Mouse (Mus musculus) testis, postnatal 10 days (tissue): ENCODE measurements around the gene Psme2b.
"Not testable (repeated sequence)": the region's sequence is repeated elsewhere in the genome, so short reads cannot be mapped to it uniquely, and the experiment has no call there.

Experiments used
- DNase-seq: peaks from one replicate; pipeline ENCODE4 v3.0.0; 2021; ENCODE audit warnings: low spot score

Gene Psme2b

GRCm38 (mm10) chr11:48946090-48946489 lies at the start of gene Psme2b:
Psme2b (minus strand) TSS chr11:48946190.
- not testable (repeated sequence) for DNase-seq

- not testable (repeated sequence) for DNase-seq
These were observed 48.0 kb upstream of the Psme2b start, which contains the start of gene Tgtp1 for GRCm38 (mm10) chr11:48994018-48994417. Tgtp1 (minus strand) TSS chr11:48994172.

- DNase-seq: not testable (repeated sequence)
These were observed 47.3 kb upstream of the Psme2b start for GRCm38 (mm10) chr11:48993296-48993695.

GRCm38 (mm10) chr11:48991740-48992520 lies 45.9 kb upstream of the Psme2b start, which contains the start of gene Gm12185:
Gm12185 (minus strand) TSS chr11:48992226.
- DNase-seq: not testable (repeated sequence)

GRCm38 (mm10) chr11:48989981-48990380 lies 44.0 kb upstream of the Psme2b start:
- not testable (repeated sequence) for DNase-seq

GRCm38 (mm10) chr11:48988219-48988618 lies 42.2 kb upstream of the Psme2b start:
- not testable (repeated sequence) for DNase-seq

GRCm38 (mm10) chr11:48982848-48983247 lies 36.9 kb upstream of the Psme2b start:
- not testable (repeated sequence) for DNase-seq

GRCm38 (mm10) chr11:48980052-48980451 lies 34.1 kb upstream of the Psme2b start:
- DNase-seq: not testable (repeated sequence)

- DNase-seq: not testable (repeated sequence)
These were observed 33.3 kb upstream of the Psme2b start, which contains the start of gene 9930111J21Rik1 for GRCm38 (mm10) chr11:48979251-48979650. 9930111J21Rik1 (minus strand) TSS chr11:48979398.

GRCm38 (mm10) chr11:48978240-48978939 lies 32.4 kb upstream of the Psme2b start, which contains the start of gene Olfr56:
Olfr56 (plus strand) TSS chr11:48978889.
- DNase-seq: not testable (repeated sequence)

GRCm38 (mm10) chr11:48974686-48975085 lies 28.7 kb upstream of the Psme2b start:
- DNase-seq: not testable (repeated sequence)

- not testable (repeated sequence) for DNase-seq
These were observed 6.7 kb downstream of the Psme2b start for GRCm38 (mm10) chr11:48939286-48939685.

GRCm38 (mm10) chr11:48935291-48935690 lies 10.7 kb downstream of the Psme2b start:
- not testable (repeated sequence) for DNase-seq

GRCm38 (mm10) chr11:48933923-48934322 lies 12.1 kb downstream of the Psme2b start:
- not testable (repeated sequence) for DNase-seq

GRCm38 (mm10) chr11:48933422-48933821 lies 12.6 kb downstream of the Psme2b start:
- not testable (repeated sequence) for DNase-seq

GRCm38 (mm10) chr11:48928068-48928467 lies 17.9 kb downstream of the Psme2b start:
- not testable (repeated sequence) for DNase-seq

GRCm38 (mm10) chr11:48926437-48926836 lies 19.6 kb downstream of the Psme2b start:
- not testable (repeated sequence) for DNase-seq

- DNase-seq: not testable (repeated sequence)
These were observed 22.2 kb downstream of the Psme2b start for GRCm38 (mm10) chr11:48923818-48924217.

GRCm38 (mm10) chr11:48918380-48918779 lies 27.6 kb downstream of the Psme2b start:
- DNase-seq: no peak

GRCm38 (mm10) chr11:48913611-48914010 lies 32.4 kb downstream of the Psme2b start:
- no peak for DNase-seq

- no peak for DNase-seq
These were observed 37.5 kb downstream of the Psme2b start for GRCm38 (mm10) chr11:48908459-48908858.

GRCm38 (mm10) chr11:48902021-48902420 lies 44.0 kb downstream of the Psme2b start, which contains the start of gene Gm5431:
Gm5431 (minus strand) TSS chr11:48902214.
- DNase-seq: no peak
